Mouse (Mus musculus) thymus, postnatal 14 days (tissue): Measurements from ENCODE around the gene Mt1.
A peak's percentile ranks its signal among the peaks of the same experiment; 100 is the strongest.

ENCODE experiments used
- DNase-seq: peaks from one replicate; pipeline ENCODE4 v3.0.0; 2021

Gene Mt1

DNA sequence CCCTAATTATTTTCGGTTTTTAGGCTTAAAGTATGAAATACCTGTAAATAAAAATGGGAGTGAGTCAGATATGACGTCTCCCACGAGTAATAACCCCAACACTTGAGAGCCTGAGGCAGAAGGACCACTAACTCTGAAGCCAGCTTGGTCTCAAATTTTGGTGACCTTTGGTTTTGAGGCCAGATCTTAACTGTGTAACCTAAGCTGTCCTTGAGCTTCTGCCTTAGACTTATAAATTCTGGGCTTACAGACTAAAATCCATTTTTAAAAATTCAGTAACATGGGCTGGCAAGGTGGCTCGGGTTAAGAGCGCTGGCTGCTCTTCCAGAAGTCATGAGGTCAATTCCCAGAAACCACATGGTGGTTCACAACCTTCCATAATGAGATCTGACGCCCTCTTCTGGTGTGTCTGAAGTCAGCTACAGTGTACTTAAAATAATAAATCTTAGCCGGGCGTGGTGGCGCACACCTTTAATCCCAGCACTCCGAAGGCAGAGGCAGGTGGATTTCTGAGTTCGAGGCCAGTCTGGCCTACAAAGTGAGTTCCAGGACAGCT is 5.0 kb upstream of the Mt1 start:
- DNase-seq = no peak

DNA sequence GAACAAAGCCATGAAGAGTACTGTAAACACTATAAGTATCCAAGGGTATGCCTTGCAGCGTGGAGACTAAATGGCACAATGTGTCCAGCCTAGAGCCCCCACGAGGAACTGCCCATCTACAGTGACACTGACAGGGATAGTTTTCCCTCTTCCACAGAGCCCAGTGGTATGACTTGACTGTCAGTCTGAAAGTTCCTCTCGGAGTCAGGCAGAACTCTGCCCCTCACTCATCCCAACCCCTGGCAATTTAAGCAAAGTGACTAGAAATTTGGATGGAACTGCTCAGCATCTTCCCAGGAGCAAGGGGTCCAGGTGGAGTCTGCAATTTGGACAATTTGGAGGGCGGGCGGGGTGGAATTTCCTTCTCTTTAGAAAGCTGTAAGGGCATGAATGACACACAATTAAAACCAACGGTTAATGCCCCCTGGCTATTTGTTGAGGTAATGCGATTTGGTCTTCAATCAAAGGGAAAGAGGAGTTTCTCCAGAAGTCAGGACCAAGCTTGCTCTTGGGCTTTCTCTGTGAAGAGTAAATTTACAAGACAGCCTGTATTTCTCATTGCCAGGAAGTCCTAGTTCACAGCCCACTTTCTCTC is 4.2 kb upstream of the Mt1 start:
- no peak for DNase-seq

DNA sequence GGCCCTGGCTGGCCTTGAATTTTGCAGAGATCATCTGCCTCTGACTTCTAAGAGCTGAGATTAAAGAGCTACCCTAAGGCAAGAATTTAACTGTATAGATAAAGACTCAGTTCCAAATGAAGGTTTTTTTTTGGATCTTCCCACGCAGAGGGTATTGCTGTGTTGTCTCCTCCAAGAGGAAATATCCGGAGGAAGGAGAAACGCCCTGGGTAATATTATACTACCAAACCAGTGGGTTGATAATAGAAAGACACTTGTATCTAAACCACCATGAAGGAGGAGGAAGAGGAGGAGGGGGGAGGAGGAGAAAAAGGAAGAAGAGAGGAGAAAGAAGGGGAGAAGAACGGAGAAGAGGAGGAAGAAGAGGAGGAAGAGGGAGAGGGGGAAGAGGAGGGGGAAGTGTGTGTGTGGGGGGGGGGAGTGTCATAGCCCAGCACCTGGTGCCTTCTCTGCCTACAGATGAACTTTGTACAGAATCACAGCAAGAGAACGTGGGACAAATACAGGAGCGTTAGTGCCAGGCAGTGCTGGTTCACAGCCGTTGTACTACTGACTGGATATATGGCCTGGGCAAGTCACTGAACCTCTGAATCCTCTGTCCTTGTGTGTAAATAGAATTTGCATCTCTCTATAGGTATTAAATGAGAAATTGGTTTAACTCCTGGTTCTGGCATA is 1.0 kb upstream of the Mt1 start:
- DNase-seq = no peak

DNA sequence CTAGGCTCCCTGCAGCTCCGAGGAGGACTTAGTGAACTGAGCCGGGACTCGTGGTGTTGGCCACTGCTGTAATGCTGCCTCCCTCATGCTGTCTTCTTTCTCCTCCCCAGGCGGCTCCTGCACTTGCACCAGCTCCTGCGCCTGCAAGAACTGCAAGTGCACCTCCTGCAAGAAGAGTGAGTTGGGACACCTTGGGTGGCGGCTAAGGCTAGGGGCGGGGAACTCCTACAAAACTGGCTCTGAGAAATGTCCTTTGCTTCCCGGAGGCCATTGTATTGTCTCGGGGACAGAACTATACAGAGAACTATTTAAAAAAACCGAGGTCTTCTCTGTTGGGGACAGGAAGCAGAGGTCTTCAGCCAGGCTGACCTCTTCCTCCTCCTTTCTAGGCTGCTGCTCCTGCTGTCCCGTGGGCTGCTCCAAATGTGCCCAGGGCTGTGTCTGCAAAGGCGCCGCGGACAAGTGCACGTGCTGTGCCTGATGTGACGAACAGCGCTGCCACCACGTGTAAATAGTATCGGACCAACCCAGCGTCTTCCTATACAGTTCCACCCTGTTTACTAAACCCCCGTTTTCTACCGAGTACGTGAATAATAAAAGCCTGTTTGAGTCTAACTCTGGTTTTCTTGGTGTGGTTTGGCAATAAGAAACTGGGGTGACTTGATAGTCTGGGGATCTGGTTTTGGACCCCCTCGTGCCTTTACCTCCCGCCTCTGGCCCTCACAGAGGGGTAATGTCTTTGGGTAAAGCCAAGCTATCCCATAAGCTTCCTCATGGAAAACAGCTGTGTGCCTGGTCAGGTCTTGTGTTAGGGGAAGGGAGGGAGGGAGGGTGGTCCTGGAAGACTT is 1.1 kb downstream of the Mt1 start:
- no peak for DNase-seq

DNA sequence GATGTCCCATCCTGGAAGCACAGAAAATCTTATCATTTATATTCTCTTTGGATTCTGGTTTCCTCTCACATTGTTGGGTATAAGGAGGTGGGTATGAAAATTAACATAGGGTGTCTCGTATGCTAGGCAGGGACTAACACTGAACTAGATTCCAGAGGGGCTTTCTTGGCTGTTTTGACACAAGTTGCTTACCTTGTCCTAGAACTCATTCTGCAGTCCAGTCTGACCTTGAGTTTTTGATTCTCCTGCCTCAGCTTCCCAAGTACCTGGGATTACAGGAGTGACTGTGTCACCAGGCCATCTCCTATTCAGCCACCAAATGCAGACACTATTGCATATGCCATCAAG is 1.7 kb downstream of the Mt1 start:
- no peak for DNase-seq

DNA sequence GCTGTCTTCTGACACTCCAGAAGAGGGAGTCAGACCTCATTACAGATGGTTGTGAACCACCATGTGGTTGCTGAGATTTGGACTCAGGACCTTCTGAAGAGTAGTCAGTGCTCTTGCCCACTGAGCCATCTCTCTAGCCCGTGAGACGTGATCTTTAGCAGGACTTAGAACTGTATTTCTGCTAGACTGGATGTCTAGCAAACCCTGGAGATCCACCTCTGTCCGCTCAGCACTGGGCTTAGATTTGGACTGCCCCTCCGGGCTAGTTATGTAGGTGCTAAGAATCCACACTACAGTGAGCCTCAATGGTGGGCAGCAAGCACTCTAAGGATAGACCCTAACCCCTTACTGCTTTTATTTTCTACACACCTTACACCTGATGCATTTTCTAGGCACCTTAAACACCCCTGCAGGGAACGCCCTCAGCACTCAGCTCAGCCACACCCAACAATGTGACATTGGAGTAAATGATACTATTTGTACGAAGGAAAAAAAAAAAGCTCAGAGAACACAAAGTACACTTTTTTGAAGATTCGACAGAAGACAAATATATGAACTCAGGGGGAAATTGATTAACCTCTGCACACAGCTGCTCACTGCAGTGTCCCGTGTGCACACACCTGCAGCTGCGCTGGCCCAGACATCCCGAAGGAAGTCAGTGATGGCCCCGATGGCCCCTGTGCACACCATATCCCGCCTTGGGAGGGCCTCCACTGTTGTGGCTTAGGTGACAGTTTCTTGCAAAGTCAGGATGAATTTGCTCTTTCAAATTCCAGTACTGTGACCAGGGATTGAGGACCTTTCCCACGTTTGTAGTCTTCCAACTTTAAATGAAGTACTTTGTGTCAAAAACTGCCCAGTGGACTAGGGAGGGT is 3.4 kb downstream of the Mt1 start:
- no peak for DNase-seq

DNA sequence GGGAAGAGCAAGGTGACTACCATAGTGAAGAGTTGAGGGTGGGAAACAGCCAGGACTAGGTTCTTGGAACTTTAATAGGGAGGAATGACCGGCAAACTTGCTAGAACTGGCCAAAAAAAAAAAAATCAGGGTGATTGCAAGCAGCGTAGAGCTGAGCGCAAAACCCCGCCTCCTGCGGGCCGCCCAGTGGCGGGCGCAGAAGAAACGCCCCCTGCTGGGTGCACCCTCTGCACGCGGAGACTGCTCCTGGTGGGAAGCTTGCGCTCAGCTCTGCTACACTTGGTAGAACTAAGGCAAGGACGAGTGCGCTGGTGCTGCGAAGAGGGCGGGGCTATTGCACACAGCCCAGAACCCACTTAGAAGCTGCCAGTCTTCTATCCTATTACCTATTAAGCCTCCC is 4.2 kb downstream of the Mt1 start:
- DNase-seq = peak; percentile 74

DNA sequence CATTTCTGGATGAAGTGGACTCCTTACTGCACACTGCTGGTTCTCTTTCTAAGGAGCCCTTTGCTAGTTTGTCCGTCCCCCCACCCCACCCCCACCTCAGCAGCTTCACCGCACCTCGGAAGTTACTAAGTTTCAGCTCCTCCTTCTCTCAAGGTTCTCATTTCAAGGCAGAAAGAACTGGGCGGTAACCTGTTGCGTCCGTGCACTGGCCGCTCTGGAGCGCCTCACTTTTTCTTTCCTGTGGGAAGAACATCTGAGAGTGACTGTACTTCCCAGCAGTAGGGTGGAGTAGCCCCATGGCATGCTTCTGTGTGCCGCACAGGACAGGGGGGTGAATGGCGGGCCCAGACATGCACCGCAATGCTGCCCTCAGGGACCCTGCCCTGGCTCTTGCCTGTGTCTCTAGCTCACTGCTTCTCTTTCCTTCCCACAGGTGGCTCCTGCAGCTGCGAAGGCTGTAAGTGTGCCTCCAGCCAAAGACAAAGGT is 5.5 kb downstream of the Mt1 start:
- no peak for DNase-seq

DNA sequence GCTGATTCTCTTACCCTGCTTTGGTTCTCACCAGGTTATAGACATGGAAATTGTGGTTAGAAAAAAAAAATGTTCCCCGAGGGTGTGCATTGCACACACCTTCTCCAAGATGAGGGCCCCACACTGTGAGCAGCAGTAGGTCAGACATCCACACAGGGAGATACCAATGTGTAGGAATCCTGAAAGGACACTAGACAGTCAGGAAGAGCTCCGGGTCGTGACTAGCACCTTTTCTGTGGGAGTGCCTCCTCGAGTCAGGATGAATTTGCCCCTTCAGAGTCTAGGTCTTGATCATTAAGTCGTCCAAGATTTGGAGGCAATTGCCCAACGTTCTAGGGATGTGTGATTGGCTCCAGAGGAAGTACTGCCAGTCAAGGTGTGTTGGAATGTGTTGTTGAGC is 6.9 kb downstream of the Mt1 start:
- no peak for DNase-seq

DNA sequence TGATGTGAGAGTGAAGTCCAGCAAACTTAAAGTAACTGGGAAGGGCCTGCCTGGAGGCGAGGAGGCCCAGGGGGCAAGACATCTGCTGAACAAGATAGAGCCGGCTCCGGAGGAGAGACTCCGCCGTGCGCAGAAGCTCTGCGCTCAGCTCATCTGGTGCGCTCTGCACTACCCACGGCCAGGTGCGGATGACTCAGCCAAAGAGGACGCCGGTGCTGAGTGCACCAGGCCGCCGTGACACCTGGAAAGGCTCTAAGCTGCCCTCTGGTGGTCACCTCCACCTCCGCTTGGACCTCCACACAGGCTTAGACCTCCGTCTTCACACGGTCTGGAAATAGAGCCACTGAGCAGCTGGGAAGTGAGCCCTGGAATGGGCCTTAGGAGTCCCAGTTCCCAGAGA is 7.7 kb downstream of the Mt1 start:
- peak; percentile 87 for DNase-seq

DNA sequence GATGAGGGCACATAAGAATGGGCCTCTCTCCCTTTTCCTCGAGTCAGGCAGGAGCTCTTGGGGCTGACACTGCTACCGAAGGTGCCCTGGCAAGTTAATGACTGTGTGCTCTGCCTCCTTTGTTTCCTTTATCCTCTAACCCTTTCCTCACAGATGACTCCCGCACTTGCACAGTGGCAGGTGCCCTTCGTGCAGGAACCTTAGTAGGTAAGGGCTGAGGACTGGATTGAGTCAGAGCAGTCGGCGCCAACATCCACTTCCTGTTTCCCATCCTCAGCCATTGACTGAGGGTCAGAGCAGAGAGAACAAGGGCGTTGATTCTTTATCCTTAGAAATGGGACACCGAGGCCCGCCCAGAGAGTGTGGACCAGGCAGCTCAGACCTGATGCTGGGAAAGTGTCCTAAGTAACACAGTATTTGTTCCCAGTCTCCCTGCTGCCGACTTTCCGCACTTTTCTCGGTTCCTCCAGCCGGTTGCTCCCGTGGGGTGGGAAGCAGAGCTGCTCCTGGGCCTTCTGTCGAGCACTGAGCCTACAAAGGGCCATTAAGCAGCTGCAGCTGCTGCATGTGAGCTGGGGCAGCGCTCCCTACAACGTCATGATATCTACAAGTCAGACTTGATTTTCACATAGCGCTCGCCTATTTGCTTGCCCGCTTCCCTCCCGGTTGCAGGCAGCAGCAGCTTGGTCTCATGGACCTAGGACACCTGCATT is 8.6 kb downstream of the Mt1 start:
- no peak for DNase-seq

DNA sequence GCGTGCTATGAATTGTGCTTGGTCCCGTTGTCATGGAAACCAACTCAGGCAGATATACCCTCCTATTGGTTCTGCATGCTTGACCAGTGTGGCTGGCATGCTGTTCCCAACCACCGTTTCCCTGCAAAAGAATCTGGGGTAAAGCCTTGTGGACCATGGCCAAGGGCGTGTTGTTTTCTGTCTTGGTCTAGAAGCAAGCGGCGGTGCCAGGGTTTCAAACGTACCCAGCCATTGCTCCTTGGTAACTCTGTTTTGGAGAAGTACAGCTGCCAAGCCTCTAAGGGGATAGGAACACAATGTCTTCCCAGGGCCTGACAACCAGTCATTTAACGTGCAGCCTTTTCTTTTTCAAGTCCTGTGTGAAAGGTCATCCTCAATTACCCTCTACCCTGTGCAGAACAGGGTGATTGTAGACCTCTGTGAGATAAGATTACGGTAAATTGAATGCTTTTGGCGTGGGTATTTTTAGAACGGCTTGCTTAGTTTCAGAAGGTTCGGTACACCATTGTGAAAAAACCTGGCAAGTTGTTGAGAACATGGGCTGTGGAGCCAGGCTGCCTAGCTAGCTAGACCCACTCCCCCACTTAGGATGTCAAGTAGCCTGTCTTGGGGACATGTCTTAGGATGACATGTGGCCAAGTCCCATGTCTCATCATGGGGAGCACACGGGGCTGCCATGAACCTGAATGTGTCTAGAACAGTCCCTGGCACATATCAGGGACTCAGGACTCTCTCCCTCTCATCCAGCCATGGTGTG is 10.6 kb downstream of the Mt1 start:
- no peak for DNase-seq

DNA sequence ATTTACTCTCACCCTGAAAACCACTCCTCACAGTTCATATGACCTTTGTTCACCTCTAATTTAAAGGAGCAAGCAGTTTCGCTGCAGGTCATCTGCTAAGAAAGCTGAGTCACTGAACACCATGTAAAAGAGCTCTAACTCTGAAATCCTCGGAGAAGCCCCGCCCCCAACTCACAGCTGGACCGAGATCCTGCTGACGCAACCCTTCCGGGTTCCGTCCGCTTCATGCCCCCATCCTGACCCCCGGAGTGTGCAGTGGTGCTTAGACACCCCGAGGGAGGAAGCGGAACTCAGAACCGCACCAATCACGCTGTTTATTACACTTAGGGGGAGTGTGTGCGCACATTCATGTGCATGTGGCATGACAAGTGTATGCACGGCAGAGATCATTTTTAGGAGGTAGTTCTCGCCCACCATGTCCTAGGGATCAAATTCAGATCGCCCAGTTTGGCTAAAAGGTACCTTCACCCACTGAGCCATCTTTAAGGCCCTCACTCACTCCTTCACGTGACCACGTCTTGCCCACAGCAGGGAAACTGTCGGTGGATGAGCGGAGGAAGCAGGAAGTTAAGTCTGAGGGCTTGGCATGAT is 12.3 kb downstream of the Mt1 start:
- peak; percentile 86 for DNase-seq

DNA sequence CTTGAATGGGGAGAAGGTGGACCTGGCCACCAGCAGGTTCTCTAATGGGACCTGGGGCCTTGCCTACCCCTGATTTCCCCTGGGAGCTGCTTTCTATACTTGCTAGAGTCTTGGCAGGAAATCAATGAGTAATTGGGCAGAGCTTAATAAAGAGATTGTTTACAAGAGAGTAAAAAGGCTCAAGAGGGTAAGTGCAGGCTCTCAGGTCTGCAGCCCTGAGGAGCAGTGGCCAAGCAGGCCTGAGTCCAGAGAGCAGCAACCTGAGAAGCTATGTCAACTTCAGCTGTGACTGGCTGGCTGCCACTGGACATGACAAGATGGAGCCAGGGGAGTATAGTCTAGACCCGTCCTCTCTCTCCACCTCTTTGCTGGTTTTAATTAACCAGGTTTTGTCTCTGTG is 14.0 kb downstream of the Mt1 start:
- no peak for DNase-seq

DNA sequence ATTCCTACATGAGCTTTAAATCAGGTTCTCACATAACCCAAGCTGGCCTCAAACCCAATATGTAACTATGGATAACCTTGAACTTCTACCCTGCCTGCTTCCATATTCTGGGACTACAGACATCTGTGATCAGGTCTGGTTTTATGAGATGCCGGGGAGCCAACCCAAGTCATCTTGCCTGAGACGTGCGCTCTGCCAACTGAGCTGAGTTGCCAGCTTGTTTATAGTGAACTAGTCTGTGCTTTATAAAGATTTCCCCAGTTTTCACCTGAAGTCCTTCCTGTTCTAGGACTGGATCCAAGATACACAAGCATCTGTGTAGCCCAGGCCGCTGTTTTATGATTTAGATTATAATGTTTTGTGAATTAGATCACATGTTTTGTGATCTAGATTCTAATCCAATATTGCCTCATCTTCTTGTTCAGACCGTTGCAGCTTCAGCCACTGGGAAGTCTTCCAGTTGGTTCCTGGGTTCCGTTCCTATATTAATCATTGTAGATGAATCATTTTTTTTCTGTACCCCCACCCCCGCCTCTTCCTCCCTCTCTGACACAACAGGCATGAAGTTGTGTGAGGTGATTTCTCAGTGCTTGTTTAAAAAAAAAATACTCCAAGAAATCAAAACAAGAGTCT is 15.8 kb downstream of the Mt1 start:
- no peak for DNase-seq

DNA sequence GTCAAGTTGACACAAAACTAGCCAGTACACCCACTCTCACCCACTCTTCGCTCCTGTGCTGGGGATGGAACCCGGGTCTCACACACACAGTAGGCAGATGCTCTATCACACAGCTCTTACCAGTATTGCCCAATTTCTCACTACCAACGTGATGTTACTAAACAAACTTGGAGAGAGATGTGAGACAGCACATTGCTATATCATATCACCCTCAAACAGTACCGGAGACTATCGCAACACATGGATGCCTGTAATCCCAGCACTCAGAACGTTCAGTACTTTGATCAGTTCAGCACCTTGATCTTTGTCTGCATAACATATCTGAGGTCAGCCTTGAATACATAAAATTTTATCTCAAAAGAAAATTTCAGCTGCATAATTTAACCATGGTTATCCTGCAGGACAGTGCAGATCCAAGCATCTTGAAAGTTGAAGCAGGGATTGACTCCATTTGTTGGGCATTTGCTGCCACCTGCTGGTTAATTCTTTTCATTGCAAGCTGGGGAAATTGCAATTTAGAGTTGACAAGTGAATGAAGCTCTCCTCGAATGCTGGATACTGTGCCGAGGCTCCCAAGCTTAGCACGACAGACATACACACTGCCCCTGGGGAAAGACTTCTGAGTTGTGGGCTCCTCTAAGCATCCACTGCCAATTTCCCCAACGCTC is 20.5 kb downstream of the Mt1 start:
- peak; percentile 57 for DNase-seq

DNA sequence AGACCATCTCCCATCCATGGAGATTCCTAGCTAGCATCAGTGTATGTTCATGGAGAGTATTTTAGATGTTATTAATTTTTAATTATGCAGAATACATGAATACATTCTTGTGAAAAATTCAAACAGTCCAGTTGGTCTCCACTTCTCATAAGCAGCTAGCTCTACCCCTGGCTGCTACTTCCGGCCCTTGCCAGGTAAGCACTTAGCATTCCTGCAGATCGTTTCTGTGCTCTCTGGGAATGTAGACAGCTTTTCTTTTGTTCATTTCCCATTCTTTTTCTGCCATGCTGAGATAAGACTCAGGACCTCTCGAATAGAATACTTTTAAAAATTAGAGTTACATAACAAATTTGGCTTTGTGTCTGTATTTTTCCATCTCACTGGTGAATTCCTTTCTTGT is 25.2 kb downstream of the Mt1 start:
- DNase-seq = no peak

DNA sequence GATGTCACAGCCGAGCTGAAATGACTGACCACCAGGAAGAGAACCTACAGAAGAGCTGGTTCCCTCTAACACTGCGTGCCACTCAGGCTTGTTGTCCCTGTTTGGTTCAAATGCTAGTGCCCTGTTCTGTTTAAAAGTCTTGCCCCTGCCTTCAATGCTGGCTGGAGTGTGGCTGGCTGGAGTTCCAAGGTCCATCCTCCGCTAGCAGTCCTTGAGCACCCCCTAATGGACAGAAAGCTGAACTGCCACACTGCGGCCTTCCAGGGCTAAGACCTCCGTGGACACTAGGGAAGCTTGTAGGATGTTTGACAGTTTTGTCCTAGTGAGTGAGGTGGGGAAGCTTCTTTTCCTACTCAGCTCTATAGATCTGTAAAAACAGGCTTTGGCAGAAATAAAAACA is 26.9 kb downstream of the Mt1 start:
- DNase-seq = peak; percentile 67

DNA sequence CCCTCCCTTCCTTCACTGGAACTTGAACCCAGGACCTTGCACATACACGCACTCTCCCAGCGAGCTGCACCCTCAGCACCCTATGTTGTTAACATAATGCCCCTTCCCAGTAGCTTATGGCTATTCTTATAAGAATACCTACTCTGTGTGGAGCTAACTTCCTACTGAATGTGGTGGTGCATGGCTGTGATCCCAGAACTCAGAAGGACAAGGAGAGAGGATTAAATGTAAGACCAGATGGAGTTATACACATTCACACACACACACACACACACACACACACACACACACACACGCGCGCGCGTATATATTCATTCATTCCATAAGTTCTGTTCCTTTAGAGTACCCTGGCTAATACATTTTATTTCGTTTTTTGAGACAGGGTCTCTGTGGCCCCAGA is 27.4 kb downstream of the Mt1 start:
- DNase-seq = no peak

DNA sequence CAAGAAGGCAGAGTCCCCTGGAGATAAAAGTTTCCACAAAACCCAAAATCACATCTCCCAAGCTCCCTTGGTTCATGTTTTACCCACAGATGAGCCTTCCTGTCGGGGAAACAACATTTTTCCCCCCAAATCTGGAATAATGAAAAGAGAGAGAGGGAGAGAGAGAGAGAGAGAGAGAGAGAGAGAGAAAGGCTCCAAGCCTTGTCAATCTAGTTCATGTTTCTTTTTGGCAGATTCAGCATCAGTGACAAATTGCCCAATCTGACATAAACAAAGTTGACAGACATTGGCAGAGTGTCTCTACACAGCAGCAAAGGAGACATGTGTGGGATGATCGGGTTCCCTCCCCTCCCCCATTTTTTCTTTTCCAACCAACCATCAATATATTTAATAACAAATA is 28.6 kb downstream of the Mt1 start:
- DNase-seq = no peak
